Mouse (Mus musculus) ZHBTc4 (cell line): ENCODE measurements around the gene 1700003E16Rik.

ENCODE experiments used
- DNase-seq: peaks from one replicate; pipeline ENCODE4 v3.0.0-alpha.2; 2011; ENCODE audit warnings: low read depth, low spot score

Gene 1700003E16Rik

DNA sequence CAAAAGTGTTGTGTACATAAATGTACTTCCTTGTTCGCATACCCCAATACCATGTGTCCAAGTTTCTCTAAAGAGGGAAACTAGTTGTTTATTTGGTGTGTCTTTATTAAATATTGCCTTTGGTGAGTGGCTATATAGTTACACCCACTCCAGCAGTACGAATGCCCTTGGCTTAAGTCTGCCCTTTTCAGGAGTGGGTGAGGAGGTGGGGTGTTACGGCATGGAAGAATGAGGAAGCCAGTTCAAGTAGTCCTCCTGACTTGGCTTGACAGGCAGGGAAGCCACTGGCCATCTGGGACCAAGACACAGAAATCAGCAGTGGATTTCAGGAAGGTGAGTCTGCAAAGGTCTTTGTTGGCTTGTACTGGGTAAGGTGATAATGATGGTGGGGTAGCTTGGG, 49.6 kb downstream of the 1700003E16Rik start:
- no peak for DNase-seq

DNA sequence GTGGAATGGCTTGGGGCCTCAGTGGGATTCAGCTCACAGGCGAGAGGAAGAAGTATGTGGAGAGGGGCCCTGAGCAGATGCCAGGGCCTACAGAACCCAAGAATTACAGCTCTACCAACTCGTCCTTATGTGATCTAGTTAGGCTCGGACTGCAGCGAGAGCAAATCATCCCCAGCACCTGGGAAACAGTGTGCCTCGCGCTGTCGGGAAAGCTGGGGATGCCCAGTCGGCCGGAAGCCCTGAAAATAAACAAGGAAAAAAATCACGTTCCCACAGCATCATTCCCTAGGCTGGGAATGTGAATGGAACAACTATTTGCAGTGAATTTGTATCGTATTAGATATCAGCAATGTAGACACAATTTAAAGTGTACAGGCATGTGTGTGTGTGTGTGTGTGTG, 50.1 kb downstream of the 1700003E16Rik start:
- no peak for DNase-seq

DNA sequence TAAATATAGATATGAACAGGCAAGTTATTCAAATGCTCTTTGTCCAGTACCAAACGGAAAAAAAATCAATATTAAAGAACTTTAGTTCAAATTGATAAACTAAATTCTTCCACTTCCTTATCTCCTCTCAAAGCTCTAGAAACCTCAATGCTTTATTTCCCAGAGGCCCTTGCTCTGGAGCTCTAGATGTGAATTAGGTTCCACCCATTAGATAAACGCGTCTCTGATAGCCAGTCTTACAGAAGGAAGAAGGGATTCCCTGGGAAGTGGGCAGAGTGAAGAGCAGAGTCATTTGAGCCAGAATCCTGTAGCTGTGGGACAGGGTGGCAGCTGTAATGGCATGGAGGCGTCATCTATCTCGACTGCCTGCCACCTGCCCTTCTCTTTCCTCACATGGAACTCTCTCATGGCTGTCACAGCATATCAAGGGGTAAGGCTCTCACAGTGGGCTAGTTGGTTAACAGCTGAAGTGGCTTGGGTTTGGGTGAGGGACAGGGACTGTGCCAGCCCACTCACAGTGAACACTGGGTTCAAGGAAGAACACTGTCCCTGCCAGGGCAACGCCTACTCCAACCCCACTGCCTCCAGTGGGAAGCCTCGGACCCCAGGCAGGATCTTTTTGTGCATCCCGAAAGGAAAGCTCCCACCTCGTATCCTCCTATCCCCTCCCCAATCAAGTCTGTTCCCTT, 51.3 kb downstream of the 1700003E16Rik start:
- no peak for DNase-seq

DNA sequence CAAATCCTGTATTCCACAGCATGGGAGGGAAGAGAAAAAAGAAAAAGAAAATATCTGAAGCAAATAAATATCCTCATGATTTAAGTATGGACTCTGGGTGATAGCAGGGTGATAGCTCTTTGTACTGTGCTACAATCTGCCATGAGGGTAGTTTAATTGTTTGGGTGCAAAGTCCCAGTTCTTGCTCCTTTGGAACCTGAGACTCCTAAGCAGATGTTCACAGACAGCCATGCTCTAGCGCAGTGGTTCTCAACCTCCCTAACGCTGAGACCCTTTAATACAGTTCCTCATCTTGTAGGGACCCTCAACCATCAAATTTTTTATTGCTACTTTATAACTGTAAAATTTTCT, 51.8 kb downstream of the 1700003E16Rik start:
- DNase-seq, result no peak

DNA sequence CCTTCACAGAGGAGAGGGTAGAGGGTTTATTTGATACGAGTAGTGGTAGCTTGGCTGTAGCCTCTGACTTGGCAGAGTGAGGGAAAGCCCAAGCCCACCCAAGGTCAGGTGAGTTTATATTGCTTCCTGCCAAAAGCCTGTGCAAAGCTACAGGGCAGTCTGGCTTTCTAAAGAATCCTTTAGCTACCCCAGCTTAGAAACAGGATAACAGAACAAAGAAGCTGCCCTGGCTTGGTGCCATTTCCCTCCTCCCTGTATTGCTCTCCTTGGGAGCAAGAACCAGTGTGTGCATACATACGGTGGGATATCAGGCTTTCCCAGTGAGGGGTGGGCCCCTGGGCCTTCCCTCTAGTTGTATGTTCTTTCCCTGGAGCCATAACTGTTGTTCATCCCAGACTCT, 54.3 kb downstream of the 1700003E16Rik start:
- DNase-seq, result no peak

DNA sequence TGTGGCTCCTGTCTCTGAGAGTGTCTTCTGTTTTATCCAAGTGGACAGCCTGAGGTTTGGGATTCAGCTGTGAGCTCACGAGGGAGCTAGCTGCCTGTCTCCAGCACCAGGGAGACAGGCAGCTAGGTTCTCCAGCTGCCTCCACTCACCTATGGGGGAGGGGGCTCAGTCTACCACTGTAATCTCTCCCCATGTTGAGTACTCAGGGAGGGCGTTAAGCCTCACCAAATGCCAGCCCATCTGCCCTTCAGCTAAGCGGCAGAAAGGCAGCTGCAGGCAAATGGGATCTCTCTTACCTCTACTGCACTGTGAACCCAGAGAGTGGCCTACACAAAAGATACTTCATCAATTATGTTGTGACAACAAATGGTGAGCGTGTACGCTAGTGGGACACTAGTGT, 55.3 kb downstream of the 1700003E16Rik start:
- DNase-seq, result no peak
